Mouse (Mus musculus): ENCODE results near the gene Zc3h12c. TPM values are rescaled to one million over a fixed set of nuclear protein-coding genes. Genes with fewer than 3 reads are reported as not detected.

Zc3h12c gene
- 4.9 and 8.7 TPM in 2 replicates for total RNA-seq (2017)

- peak; percentile 18; the same call in 1 of the 2 replicates for ATAC-seq (replicated peaks; ENCODE audit: low read depth, poor library complexity, severe bottlenecking)
Observed at GRCm38 (mm10) chr9:52167863-52168685, at the start of gene Zc3h12c. Gene Zc3h12c, minus strand, starts transcription at chr9:52168572.

GRCm38 (mm10) chr9:52217636-52218035 is 49.3 kb upstream of the Zc3h12c start:
- ATAC-seq (replicated peaks; ENCODE audit: low read depth, poor library complexity, severe bottlenecking) = no peak

GRCm38 (mm10) chr9:52215291-52215690 is 46.9 kb upstream of the Zc3h12c start:
- ATAC-seq (replicated peaks; ENCODE audit: low read depth, poor library complexity, severe bottlenecking) = no peak

- 0 out of 2 replicates have a peak, but pooled peaks have one; percentile 11 for ATAC-seq (replicated peaks; ENCODE audit: low read depth, poor library complexity, severe bottlenecking)
Observed at GRCm38 (mm10) chr9:52212416-52212815, 44.0 kb upstream of the Zc3h12c start.

- no peak for ATAC-seq (replicated peaks; ENCODE audit: low read depth, poor library complexity, severe bottlenecking)
Observed at GRCm38 (mm10) chr9:52208510-52209030, 40.2 kb upstream of the Zc3h12c start.

GRCm38 (mm10) chr9:52203189-52203588 is 34.8 kb upstream of the Zc3h12c start:
- ATAC-seq (replicated peaks; ENCODE audit: low read depth, poor library complexity, severe bottlenecking) = no peak

- ATAC-seq (replicated peaks; ENCODE audit: low read depth, poor library complexity, severe bottlenecking) = no peak
Observed at GRCm38 (mm10) chr9:52200271-52200670, 31.9 kb upstream of the Zc3h12c start.

- ATAC-seq (replicated peaks; ENCODE audit: low read depth, poor library complexity, severe bottlenecking) = peak; percentile 39; the same call in 1 of the 2 replicates
Observed at GRCm38 (mm10) chr9:52195853-52196252, 27.5 kb upstream of the Zc3h12c start.

- peak; percentile 62 for ATAC-seq (replicated peaks; ENCODE audit: low read depth, poor library complexity, severe bottlenecking)
Observed at GRCm38 (mm10) chr9:52193851-52194250, 25.5 kb upstream of the Zc3h12c start.

- no peak for ATAC-seq (replicated peaks; ENCODE audit: low read depth, poor library complexity, severe bottlenecking)
Observed at GRCm38 (mm10) chr9:52190907-52191306, 22.5 kb upstream of the Zc3h12c start.

GRCm38 (mm10) chr9:52188106-52188505 is 19.7 kb upstream of the Zc3h12c start:
- ATAC-seq (replicated peaks; ENCODE audit: low read depth, poor library complexity, severe bottlenecking) = no peak

- no peak for ATAC-seq (replicated peaks; ENCODE audit: low read depth, poor library complexity, severe bottlenecking)
Observed at GRCm38 (mm10) chr9:52186296-52186941, 18.0 kb upstream of the Zc3h12c start.

GRCm38 (mm10) chr9:52181419-52181818 is 13.0 kb upstream of the Zc3h12c start:
- peak; percentile 42; the same call in 1 of the 2 replicates for ATAC-seq (replicated peaks; ENCODE audit: low read depth, poor library complexity, severe bottlenecking)

GRCm38 (mm10) chr9:52180851-52181250 is 12.5 kb upstream of the Zc3h12c start:
- no peak for ATAC-seq (replicated peaks; ENCODE audit: low read depth, poor library complexity, severe bottlenecking)

- ATAC-seq (replicated peaks; ENCODE audit: low read depth, poor library complexity, severe bottlenecking) = peak; percentile 79
Observed at GRCm38 (mm10) chr9:52175257-52175859, 7.0 kb upstream of the Zc3h12c start.

GRCm38 (mm10) chr9:52174671-52175111 is 6.3 kb upstream of the Zc3h12c start:
- ATAC-seq (replicated peaks; ENCODE audit: low read depth, poor library complexity, severe bottlenecking) = peak; percentile 40; the same call in 1 of the 2 replicates

- ATAC-seq (replicated peaks; ENCODE audit: low read depth, poor library complexity, severe bottlenecking) = no peak
Observed at GRCm38 (mm10) chr9:52173937-52174336, 5.6 kb upstream of the Zc3h12c start.

GRCm38 (mm10) chr9:52172550-52172949 is 4.2 kb upstream of the Zc3h12c start:
- peak; percentile 46 for ATAC-seq (replicated peaks; ENCODE audit: low read depth, poor library complexity, severe bottlenecking)

- ATAC-seq (replicated peaks; ENCODE audit: low read depth, poor library complexity, severe bottlenecking) = no peak
Observed at GRCm38 (mm10) chr9:52170671-52171070, 2.3 kb upstream of the Zc3h12c start.

GRCm38 (mm10) chr9:52170131-52170530 is 1.8 kb upstream of the Zc3h12c start:
- ATAC-seq (replicated peaks; ENCODE audit: low read depth, poor library complexity, severe bottlenecking) = no peak
